Mouse (Mus musculus) heart, postnatal 36 days (tissue): ENCODE results near the gene Nrg3. TPM values are rescaled to one million over a fixed set of nuclear protein-coding genes. Genes with fewer than 3 reads are reported as not detected.
"Not testable (repeated sequence)": the region's sequence is repeated elsewhere in the genome, so short reads cannot be mapped to it uniquely, and the experiment has no call there.

Source experiments
- DNase-seq, 2 experiments: peaks; one replicate each; pipeline ENCODE4 v3.0.0; 2021 to 2022
- intact Hi-C: fragments of 180-260 bp; cut with DNase I; formaldehyde crosslinking; loops from one replicate; pipeline ENCODE4 v1.15.1; 2025
- total RNA-seq, 2 experiments: library from RNA; stranded (reverse); gene quantifications; 2 replicates each; pipeline ENCODE4 v1.2.3; 2021

Nrg3 gene
- total RNA-seq, 2 experiments from 2014 or later: not detected

- no peak for DNase-seq
- intact Hi-C loops: no loop called here
Measured at GRCm38 (mm10) chr14:39240267-39240666, 232.6 kb downstream of the Nrg3 start.

- no peak for DNase-seq
Measured at GRCm38 (mm10) chr14:39211472-39211871, 261.4 kb downstream of the Nrg3 start.

GRCm38 (mm10) chr14:39191946-39192345 is 280.9 kb downstream of the Nrg3 start:
- intact Hi-C loops: no loop called here
- peak in 1 of 2 experiments; percentile 2 for DNase-seq

More at GRCm38 (mm10) chr14:39211472-39211871, 261.4 kb downstream of the Nrg3 start:
- intact Hi-C loops: no loop called here

- intact Hi-C loops: no loop called here
- DNase-seq: no peak
Measured at GRCm38 (mm10) chr14:39173709-39174108, 299.2 kb downstream of the Nrg3 start.

GRCm38 (mm10) chr14:39160140-39160539 is 312.7 kb downstream of the Nrg3 start:
- intact Hi-C loops: no loop called here
- no peak for DNase-seq

GRCm38 (mm10) chr14:39155462-39155861 is 317.4 kb downstream of the Nrg3 start:
- intact Hi-C loops: no loop called here
- DNase-seq: no peak

- intact Hi-C loops: no loop called here
- DNase-seq: no peak
Measured at GRCm38 (mm10) chr14:39129766-39130165, 343.1 kb downstream of the Nrg3 start.

GRCm38 (mm10) chr14:39117977-39118376 is 354.9 kb downstream of the Nrg3 start:
- no peak for DNase-seq
- intact Hi-C loops: no loop called here

- DNase-seq, intact Hi-C loops: not testable (repeated sequence)
Measured at GRCm38 (mm10) chr14:39116522-39117231, 356.2 kb downstream of the Nrg3 start.

- intact Hi-C loops: no loop called here
Measured at GRCm38 (mm10) chr14:39109566-39109965, 363.3 kb downstream of the Nrg3 start.

GRCm38 (mm10) chr14:39106776-39107175 is 366.1 kb downstream of the Nrg3 start:
- no peak for DNase-seq
- intact Hi-C loops: no loop called here

More at GRCm38 (mm10) chr14:39109566-39109965, 363.3 kb downstream of the Nrg3 start:
- DNase-seq: no peak

- intact Hi-C loops: no loop called here
- no peak for DNase-seq
Measured at GRCm38 (mm10) chr14:39095219-39095618, 377.7 kb downstream of the Nrg3 start.

GRCm38 (mm10) chr14:39079461-39079860 is 393.4 kb downstream of the Nrg3 start:
- no peak for DNase-seq
- intact Hi-C loops: no loop called here

GRCm38 (mm10) chr14:39051542-39051941 is 421.3 kb downstream of the Nrg3 start:
- intact Hi-C loops: no loop called here

GRCm38 (mm10) chr14:39049021-39049420 is 423.9 kb downstream of the Nrg3 start:
- intact Hi-C loops: no loop called here
- no peak for DNase-seq

More at GRCm38 (mm10) chr14:39051542-39051941, 421.3 kb downstream of the Nrg3 start:
- DNase-seq: no peak

GRCm38 (mm10) chr14:39044290-39044689 is 428.6 kb downstream of the Nrg3 start:
- intact Hi-C loops: no loop called here
- no peak for DNase-seq

- intact Hi-C loops: no loop called here
- no peak for DNase-seq
Measured at GRCm38 (mm10) chr14:39043793-39044192, 429.1 kb downstream of the Nrg3 start.

GRCm38 (mm10) chr14:39043384-39043783 is 429.5 kb downstream of the Nrg3 start:
- intact Hi-C loops: no loop called here

GRCm38 (mm10) chr14:39039046-39039445 is 433.8 kb downstream of the Nrg3 start:
- no peak for DNase-seq
- intact Hi-C loops: no loop called here

More at GRCm38 (mm10) chr14:39043384-39043783, 429.5 kb downstream of the Nrg3 start:
- DNase-seq: no peak

- DNase-seq: no peak
- intact Hi-C loops: no loop called here
Measured at GRCm38 (mm10) chr14:39034482-39034881, 438.4 kb downstream of the Nrg3 start.

GRCm38 (mm10) chr14:39023065-39023464 is 449.8 kb downstream of the Nrg3 start:
- no peak for DNase-seq
- intact Hi-C loops: no loop called here

- intact Hi-C loops: no loop called here
- no peak for DNase-seq
Measured at GRCm38 (mm10) chr14:39014126-39014525, 458.8 kb downstream of the Nrg3 start.
